Mouse (Mus musculus) layer of hippocampus, adult 11-12 months (tissue): ENCODE measurements around the gene Ccdc148.

Source experiments
- DNase-seq: peaks from one replicate; pipeline ENCODE4 v3.0.0; 2022; ENCODE audit warnings: low spot score

Ccdc148 gene

DNA sequence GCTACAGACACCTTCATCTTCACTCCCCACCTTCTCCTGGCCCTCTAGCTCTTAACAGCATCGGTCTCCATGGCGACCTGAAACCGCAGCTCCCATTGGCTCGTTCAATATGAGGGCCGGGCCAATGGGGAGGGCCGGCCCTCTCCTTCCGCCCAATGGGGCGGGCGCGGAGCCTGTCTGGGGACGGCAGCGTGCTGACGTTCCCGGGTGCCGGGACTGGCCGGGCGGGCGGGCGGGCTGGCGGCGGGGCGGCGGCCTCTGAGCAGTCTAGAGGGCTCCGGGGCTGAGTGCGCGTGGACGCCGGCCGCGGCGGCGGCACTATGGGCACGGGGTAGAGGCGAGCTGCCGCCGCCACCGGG, at the start of gene Ccdc148, which contains the start of gene Pkp4:
TSS of gene Ccdc148 (minus strand) at position 79 of the 359 bp plus-strand sequence.
TSS of gene Pkp4 (plus strand) at position 246 of the 359 bp plus-strand sequence.
- DNase-seq: peak; percentile 94

DNA sequence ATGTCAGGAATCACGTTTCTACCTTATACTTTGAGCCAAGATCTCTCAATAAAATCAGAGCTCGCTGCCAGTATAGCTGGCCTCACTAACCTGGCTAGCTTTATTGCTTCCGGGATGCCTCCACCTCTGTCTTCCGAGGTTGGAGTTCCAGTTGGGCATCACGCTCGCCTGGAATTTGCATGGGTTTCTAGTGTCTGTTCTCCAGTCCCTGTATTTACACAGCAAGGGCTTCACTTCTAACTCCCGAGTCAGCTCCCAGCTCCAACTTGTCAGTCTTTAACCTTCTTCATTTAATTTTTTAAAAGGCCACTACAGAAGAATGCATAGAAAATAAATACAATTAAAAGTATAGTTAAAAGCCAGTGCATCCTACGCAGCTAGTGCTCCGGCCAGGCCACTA, 47.8 kb upstream of the Ccdc148 start:
- DNase-seq: no peak

DNA sequence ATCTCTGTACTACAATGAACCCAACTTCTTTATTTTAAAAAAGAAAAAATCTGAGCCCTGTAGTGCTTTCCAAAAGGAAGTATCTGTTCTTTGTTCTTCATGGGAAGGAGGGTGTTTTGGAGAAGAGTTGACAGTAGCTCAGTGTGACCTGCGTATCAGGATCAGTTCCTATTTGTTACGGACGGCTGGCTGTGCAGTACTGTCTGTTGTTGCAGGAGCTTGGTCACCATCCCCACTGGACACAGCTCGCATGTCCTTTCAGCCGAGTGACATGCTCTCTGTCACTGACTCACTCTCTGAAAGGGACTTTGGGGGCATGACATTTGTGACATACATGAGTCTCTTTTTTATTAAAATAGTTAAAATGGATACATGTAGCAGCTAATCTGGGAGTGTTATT, 47.2 kb upstream of the Ccdc148 start:
- no peak for DNase-seq

DNA sequence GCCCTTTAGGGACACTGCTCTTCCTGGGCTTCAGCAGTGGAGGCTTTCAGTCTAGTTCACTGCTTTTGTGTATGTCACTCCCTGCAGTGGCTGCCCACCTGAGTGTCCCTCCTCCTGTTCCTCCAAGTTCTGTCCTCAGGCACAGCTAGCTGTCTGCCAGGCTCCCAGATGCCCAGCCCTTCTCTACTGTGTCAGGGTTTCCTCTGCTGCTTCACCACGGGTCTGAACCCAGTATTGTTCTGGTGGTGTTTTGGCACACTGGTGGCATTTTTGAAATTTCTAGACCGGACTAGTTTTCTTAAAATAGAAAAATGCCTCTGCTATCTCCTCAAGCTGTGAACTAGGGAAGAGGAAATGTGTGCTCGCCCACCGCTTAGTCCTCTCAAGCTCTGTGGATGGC, 46.8 kb upstream of the Ccdc148 start:
- no peak for DNase-seq

DNA sequence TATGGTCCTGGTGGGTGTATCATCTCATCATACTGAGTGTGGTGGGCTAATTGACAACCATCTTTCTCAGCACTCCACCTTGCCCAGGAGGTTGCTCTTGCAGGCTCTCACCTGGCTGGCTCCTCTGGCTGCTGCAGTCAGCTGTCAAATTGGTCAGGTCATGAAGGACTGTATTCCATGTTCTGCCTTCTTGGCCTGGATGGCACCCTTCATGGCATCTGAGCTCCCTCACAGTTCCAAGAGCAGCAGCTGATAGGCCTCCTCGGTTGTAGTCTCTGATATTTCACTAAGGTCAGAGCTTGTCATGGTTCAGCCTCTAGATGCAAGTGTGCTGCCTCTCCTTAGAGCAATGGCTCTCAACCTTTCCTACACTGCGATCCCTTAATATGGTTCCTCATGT, 45.7 kb upstream of the Ccdc148 start:
- no peak for DNase-seq

DNA sequence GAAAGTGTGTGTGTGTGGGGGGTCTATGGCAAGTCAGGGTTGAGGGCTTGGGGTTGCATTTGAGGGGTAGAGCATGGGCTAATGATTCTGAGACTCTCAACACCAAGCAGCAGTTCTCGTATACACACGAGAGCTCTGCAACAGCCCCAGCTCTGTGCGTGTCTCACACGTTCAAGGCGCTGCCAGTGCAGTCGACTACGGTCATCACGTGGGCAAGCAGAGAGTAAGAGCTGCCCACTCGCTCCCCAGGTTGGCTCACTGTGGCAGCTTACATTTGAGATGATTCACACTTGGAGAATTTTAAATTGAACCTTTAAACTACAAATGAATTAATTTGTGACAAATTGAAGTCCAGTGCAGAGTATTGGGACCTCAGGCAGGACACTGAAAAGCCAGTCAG, 44.6 kb upstream of the Ccdc148 start:
- DNase-seq: no peak

DNA sequence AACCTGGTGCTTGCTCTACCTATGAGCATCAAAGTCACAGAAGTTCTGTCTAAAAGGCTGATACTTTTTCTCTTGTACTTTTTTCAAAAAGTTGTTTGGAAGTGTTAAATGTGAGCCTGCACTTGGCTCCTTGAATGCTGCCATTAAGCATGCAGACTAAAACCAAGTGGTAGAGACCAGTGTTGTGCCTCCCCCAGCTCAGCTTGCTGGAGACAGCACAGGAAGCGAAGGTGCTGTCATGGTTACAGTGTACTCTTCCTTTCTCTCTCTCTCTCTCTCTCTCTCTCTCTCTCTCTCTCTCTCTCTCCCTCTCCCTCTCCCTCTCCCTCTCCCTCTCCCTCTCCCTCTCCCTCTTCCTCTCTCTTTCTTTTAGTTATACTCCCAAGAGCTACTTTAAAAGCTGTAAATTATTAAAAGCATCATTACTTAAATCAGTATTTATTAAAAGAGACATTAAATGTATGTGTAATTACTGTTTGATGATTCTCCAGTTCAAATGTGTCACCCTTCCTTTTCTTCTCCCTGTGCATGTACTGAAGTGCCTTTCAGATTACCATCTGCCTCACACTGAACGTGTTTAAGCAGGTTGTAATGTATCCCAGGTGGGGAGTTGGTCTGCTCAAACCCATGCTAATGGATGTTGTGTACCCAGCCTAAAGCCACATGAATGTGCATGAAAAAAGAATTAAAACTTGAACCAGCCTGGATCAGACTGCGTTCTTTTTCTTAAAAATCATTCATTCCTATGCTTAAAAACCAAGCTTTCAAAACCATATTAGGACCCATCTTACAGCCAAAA, 43.3 kb upstream of the Ccdc148 start:
- DNase-seq: no peak

DNA sequence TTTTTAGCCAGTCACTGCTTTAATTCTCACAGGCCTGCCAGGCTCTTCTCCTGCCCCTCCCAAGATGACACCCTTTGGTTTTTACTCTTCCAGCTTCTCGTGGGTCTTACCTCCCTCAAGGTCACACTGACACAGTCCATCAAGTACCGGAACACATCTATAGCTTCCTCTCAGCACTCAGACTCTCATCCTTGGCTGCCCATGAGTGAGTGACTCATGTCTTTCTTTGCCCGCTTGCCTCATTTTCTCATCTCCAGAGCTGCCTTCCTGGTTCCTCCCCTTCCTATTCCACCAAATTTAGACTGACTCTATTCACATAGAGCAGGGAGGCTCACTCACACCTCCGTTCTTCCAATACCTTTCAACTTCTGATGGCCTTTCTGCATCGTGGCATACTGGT, 42.4 kb upstream of the Ccdc148 start:
- no peak for DNase-seq

DNA sequence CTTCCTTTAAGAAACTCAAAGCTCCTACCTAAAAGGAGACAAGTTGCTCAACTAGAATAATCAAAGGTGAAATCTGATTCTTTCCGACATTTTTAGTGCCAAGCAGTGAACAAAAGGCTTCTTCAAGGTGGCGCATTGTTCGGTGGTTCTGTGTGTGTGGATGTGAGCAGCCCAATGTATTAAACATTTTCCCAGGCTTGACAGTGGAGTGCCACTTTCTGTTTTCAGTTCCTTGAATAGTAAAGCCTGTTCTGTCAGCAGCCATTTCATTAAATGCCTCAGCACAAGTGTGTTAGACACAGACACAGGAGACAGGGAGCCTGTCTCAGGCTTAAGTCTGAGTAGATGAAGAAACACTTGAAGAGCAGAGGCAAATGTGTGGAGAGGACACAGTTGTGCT, 40.0 kb upstream of the Ccdc148 start:
- no peak for DNase-seq

DNA sequence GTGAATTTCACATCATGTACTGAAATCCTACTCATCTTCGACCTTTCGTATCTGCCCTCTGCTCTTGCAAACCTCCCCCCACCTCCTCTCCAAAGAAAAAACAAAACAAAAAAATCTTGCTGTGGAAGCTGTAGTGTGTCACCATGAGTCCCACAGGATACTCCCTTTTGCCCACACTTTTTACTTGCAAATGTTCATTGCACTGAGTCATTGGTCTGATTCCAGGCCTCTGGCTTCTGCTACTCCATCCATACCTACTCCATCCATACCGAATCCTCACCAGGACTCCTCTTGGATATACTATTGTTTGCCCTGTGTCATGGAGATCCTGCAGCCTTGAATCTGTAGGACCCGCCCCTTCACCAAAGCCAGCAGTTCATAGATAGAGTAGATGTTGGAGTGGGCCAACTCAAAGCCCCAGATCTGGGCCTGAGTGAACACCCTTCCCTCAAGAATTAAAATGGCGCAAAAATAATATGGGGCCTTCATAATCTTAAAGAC, 39.0 kb upstream of the Ccdc148 start:
- DNase-seq: no peak

DNA sequence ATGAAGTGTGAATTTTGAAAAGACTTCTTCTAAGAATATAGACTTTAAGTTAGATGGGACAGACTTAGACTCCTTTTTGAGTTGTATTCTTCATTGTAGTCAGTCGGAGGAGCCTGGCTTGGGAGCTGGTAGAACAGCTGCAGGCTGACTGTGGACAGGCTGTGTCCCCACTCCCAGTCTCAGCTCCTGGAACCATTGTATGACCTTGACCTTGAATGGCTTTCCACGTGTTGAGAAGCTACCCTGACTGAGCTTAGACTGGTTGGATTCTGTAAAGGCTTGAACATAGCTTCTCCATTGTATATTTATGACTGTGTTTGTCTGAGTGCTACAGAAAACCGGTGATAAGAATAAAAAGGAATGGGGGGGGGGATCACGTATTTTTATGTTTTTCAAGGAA, 36.7 kb upstream of the Ccdc148 start:
- DNase-seq: no peak

DNA sequence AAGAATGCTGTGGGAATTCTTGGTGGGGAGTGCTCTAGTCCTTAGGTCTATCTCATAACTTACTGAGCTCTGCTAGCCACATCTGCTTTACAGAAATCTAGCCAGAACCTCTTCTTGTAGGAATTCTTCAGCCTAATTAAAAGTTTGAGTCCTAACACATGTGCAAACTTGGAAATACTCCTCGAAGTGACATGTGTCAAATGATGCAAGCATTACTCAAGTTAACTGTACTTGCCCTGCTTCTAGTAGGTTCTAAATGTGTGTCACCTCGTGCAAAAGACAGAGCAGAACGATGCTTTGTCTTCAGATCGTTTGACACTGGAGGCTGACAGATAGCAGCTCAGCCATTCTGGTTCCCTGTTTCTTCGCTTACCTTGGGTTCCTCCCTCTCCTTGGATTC, 32.6 kb upstream of the Ccdc148 start:
- DNase-seq: no peak

DNA sequence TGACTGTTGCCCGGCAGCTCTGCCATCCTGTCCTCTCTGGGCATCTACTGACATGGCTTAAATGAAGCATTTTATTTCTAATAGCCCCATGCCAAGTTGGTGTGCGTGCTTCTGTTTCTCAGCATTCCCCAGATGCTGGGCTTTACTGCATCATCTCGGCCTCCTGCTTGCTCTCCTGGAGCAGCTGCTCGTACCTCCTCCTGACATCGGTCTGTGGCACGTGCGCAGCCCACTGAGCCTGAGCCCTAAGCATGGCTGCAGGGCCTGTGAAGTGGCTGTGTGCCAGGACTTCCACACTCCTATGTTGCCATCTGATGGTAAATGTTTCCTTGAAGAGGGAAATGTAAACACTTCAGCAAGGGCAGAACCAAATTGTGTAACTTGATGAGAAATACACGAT, 31.0 kb upstream of the Ccdc148 start:
- DNase-seq: no peak

DNA sequence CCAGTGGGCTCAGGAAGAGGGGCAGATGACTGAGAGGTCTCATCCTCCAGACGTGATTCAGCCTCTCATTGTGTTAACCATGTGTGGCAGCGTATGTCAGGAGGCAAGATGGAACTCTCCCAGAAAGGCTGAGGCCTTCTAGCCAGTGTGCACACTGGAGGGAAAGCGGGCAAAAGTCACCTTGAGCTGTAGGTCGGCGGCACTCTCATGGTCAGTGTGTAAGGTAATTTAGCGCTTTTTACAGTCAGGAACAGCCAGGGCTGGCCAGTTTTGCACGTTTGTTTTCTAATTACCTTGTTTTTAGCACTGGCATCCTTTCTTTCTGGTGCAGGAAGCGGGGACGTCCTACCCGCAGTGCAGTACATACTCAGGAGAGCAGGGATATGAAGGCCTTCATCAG, 29.7 kb upstream of the Ccdc148 start:
- no peak for DNase-seq

DNA sequence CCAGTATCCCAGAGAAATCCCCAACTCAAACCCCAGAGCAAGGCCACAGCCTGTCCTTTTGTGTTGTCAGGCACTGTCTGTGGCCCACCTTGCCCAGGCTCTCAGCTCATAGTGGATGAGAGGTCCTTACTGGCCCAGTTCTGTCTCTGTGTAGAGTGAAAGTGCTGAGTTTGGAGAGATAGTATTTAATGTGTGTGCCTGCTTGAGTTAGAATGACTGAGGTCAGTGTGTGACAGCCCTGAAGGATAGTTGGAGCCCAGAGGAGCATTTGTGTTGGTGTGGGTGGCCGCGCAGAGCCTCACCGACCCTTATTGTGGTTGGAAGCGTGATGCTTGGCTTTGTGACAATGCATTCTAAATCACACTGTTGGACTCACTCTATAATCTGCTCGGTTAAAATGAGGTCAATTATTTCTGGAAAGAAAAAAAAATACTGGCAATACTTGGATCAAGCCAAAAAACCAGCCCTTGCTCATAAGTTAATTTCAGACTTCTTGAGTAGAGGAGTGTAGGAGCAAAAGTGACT, 29.2 kb upstream of the Ccdc148 start:
- DNase-seq: no peak

DNA sequence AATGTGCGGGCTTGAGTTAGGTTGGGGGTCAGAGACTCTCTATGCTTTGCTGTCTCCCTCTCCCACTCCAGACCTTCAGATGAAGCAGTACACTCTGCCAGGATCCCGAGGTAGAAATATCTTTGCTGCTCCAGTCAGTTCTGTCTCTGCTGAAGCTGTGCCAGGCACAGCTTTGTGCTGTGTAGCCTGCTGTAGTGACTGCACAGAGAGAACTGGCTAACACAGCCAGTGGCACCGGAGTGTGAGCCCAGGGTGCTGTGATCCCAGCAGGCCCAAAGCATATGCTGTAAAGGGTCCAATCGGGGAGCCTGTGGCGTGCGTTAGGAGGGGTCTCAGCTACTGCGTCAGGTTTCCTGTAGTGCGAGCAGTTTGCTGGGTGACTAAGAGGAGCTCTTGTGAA, 27.8 kb upstream of the Ccdc148 start:
- DNase-seq: no peak

DNA sequence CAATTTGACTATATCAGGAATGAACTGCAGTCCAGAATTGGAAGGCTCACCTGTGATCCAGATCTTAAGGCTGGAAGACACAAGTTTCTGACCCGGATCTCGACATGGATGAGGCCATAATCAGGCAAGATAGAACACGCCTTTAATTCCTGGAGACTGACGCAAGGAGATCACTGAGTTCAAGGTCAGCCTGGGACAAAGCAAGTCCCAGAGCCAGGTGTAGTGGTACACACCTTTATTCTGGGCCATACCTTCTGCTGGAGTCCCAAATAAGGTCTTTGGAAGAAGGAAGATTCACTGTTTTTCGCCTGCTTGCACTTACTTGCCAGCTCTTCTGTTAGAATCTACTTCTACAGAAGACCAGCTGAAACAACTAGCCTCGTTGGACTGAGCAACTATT, 26.5 kb upstream of the Ccdc148 start:
- no peak for DNase-seq

DNA sequence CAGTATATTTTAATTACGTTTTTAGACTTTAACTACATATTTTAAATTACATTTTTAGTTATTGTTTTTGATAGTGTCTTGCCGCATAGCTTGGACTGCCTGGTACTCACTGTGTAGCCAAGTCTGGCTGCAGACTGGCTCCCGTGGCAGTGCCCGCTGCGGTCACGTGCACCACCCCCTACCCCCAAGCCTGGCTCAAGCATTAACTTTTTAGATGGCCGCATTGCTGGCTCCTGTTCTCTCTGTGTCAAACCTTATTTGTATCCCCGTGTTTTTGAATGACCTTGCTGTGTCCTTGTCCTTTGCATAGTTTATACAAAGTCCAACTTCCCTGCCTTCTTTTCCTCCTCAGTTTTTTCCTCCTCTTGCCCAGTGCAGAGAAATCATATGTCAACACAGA, 25.6 kb upstream of the Ccdc148 start:
- DNase-seq: no peak

DNA sequence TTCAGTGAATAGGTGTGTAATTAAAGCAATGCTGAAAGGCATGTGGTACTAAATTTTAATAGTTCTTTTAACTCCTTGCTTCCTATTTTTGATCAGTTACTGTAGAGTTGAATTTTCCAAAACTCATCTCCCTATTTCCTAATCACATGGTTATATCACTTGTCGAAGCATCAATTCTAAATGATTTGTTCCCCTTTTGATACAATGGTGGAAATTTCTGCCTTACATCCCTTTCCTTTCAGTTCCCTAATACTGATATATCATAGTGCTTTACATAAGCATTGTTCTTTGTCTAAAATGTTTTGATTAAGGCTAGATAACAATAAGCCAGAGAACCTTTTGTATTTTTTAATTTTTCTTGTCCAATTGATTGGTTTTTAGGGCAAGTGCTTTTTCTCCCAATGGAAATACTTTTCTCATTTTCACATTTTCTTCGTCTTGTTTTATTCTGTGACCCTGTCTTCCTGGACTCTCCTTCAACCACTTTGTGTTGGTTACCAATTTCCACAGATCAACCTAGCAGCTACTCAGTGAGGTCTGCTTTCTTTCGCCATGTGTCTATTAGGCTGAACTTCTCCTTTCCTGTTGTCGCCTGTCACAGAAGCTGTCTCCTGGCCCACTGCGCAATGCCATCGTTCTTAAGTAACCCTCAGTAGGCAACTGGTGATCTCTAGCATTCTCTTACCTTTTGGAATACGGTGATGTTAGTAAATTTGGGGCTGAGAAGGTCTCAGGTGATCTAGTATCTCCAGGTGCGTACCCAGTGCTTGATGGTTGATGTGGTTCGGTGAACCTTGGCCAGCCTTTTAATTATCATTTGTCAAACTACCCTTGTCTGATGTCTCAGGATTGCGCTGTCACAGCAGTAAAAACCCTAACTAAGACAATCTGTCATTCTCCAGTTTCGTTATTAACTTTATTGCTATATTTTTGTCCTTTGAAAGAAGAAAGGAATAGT, 23.9 kb upstream of the Ccdc148 start:
- no peak for DNase-seq

DNA sequence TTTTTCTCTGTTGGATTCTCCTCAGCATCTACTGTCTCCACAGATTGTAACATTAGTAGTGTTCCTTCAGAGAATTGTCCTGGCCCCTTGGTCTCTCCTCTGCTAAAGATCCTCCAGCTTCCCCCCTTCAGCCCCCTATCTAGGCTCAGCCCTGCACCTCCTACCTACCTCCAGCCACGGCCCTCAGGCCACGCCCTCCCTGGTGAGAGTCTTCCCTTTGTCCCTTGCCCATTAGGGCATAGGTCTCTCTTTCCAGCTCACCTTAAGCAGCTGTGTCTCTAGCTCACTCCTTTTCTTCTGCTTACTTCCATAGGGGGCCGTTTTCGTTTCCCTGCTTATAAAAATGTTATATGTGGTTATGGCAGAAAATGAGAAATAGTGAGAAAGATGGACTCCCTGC, 23.1 kb upstream of the Ccdc148 start:
- no peak for DNase-seq

DNA sequence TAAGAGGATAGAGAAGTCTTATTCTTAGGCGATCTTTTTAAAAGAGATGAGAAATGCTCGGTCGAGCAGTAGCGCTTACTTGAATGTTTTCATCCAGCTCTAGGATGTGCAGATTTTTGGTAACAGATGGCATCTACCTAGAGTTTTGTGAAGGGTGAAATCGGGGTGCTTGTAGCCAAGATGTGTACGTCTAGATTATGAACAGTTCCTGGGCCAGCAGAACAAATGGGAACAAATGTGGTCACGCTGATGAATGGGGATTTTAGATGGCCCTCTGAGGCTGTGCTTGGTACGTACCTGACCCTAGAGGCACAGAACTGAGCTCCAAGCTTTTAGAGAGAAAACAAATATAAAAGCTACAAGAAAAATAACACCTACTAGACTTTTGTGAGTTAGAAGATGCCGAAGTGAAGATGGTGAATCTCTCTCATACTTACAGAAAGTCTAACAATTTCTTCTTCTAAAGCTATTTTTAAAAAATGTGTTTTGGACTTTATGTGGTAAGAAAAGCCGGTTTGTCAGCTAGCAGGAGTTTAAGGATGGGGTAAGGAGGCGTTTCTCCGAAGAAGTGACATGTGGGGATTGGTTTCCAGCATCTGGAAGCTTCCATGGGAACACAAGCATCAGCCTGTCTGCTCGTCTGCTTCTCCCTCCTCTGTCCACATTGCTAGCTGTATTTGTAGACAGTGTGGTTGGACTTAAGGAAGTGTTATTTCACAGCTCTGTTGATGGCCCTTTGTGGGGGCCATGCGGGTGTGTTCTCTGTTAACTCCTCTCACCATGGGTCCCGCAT, 21.0 kb upstream of the Ccdc148 start:
- no peak for DNase-seq

DNA sequence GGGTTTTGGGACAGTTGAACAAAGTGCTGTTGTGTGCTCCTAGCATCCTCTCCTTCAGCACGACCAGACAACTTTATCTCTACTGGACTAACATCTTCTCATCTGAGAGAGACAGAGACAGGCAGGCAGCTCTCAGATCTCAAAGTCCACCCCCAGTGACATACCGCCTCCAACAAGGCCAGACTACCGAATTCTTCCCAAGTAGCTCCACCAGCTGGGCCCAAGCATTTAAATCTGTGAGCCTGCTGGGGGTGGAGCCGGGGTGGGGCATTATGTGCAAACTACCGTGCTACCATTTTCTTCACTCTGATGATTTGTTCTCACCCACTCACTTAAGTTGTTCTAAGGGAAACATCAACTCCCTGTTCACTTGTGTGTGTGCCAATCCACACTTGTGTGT, 19.0 kb upstream of the Ccdc148 start:
- DNase-seq: no peak
